Mouse (Mus musculus) frontal cortex, postnatal 25 days (tissue): ENCODE measurements at regions not wholly inside any gene's neighbourhood (a gene's known extent, or its start where the extent isn't known, plus 50 kb on each side); places are given as distances from the start of the nearest gene placed in this dataset.
A peak's percentile ranks its signal among the peaks of the same experiment; 100 is the strongest.

Source experiments
- DNase-seq, 2 experiments: peaks; one replicate each; pipeline ENCODE4 v3.0.0; 2022; ENCODE audit warnings: low spot score in 2 of 2

- DNase-seq: no peak
These were observed 149.8 kb downstream of the Satb1 start for GRCm38 (mm10) chr17:51683318-51683717.

- DNase-seq: no peak
These were observed 150.7 kb downstream of the Satb1 start for GRCm38 (mm10) chr17:51682368-51682767.

- no peak for DNase-seq
These were observed 155.6 kb downstream of the Satb1 start for GRCm38 (mm10) chr17:51677451-51677850.

GRCm38 (mm10) chr17:51658408-51658807, 174.7 kb downstream of the Satb1 start:
- no peak for DNase-seq

DNA sequence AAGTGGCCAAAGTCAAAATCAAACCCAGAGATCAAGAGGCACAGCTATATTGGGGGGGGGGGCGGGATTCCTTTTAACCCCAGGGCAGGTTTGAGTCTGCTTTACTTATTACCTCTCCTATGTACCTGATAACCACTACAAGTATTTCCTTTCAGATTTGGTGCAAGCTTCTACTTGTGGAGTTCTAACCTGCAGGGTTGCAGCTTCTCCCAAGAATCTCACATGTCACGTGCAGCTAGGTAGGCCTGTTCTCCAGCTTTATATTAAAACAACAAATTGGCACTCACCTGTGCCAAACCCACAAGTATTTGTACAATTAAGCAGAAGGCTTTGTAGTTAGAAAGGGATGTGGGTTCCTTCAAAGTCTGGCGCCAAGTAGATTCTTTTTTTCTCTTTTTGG, 179.2 kb downstream of the Satb1 start:
- no peak for DNase-seq

DNA sequence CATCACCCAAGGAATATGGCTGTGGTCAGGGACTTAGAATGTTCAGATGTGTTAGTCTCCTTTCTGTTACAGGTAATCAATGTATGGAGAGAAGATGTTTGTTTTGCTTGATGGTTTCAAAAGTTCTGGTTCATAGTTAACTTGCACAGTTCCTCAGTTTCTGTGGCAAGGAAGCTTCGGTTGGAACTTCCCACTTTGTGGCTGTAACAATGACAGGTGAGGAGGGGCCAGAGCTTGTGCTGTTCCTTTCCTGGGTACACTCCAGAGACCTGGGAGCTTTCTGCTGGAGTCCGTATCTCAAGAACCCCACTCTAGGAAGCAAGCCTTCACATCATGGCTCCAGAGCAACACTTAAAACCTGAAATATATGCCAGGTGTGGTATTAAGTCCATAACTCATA, 181.2 kb downstream of the Satb1 start:
- DNase-seq: no peak

DNA sequence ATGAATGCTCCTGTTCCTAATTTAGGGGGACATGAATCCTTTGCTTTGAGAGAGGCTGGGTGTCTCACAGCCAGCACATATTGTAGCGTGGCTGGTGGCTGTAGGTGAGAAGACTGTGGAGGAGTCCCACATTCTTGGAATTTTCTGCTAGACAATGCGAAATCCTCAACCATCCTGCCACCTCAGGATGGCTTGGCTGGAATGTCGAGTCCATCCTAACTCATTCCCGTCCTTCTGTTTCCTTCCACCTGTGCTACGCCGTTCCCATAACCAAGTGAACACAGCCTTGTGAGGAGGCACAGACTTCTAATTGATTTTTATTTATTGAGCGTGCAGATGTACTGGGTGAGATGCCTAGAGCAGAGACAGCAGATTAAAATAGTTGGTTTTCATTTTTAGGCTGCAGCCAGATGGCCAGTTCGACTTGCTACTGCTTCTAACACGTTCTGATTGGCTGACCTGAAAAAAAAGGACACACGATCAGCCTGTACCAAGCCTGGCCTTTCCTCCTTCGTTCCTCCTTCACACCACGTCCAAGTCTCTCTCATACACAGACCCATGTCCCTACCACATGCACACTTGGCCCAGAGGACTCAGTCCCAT, 183.8 kb downstream of the Satb1 start:
- DNase-seq: no peak

GRCm38 (mm10) chr17:51646416-51646815, 186.7 kb downstream of the Satb1 start:
- DNase-seq: no peak

- DNase-seq: no peak
These were observed 187.2 kb downstream of the Satb1 start for GRCm38 (mm10) chr17:51645866-51646265.

DNA sequence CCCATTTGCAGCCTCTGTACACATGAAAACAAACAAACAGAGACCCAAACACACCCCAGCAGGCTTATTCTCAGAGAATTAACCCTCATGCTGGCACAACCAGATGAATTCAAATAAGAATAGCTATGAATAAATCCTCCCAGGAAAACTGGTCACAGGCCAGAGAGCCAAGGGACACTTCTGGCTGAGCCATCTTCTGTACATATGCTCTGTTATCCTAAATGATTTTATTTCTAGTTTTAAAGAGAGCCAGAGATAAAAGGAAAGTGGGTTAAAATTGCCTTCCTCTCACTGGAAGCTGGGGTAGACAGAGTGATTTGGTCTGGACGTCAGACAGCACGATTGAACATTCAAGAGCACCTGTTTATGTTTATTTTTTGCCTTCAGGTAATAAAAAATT, 190.4 kb downstream of the Satb1 start:
- no peak for DNase-seq

GRCm38 (mm10) chr17:51635913-51636312, 197.2 kb downstream of the Satb1 start:
- DNase-seq: no peak

GRCm38 (mm10) chr17:51631574-51631973, 201.5 kb downstream of the Satb1 start:
- no peak for DNase-seq

GRCm38 (mm10) chr17:51620528-51620927, 212.6 kb downstream of the Satb1 start:
- no peak for DNase-seq

- DNase-seq: no peak
These were observed 247.8 kb downstream of the Satb1 start for GRCm38 (mm10) chr17:51585263-51585662.

GRCm38 (mm10) chr17:51583984-51584880, 248.9 kb downstream of the Satb1 start:
- no peak for DNase-seq

- DNase-seq: no peak
These were observed 249.8 kb downstream of the Satb1 start for GRCm38 (mm10) chr17:51583277-51583676.

DNA sequence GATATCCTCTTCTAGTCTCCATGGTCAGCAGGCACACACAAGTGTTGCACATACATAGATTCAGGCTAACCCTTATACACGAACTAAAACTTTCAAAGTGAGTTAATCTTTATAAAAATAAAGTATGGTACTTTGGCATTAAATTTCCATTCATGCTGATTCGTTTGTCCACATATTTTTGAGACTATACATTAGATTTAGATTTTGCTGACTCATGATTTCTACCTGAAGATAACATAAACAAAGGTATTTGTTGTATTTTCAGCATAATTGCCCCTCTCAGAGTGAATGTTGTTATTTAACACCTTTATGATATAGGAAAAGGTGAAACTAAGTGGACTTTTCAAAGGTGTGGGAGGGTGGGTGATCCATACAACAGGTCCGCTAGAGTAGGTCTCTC, 277.2 kb downstream of the Satb1 start:
- DNase-seq: no peak

GRCm38 (mm10) chr17:51554446-51554845, 278.6 kb downstream of the Satb1 start:
- DNase-seq: no peak

- no peak for DNase-seq
These were observed 280.6 kb downstream of the Satb1 start for GRCm38 (mm10) chr17:51552277-51553015.

GRCm38 (mm10) chr17:51546999-51547398, 286.1 kb downstream of the Satb1 start:
- DNase-seq: no peak

- no peak for DNase-seq
These were observed 290.5 kb downstream of the Satb1 start for GRCm38 (mm10) chr17:51542544-51542943.

- no peak for DNase-seq
These were observed 298.4 kb downstream of the Satb1 start for GRCm38 (mm10) chr17:51534678-51535077.

DNA sequence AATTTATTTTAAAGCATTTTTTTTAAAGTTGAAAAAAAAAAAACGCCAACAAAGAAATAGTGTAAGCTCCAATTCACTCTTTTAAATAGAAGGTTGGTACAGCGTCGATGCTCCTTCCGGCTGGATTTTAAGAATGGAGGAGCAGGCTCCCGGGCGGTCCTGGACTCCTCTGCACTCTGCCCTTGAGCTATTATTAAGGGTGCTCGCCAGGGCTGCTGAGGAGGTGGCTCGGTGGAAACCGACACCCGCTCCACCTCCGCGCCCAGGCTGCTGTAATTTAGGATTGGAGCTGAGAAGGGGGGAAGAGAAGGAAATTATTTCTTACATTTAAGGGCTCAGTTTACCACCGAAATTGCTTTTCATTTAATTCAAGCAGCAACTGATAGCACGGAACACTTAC, 298.8 kb downstream of the Satb1 start:
- peak in 1 of 2 experiments; percentile 12 for DNase-seq
